Mouse (Mus musculus) hindbrain, embryonic 14.5 days (tissue): ENCODE results near the gene Cib2. TPM values are rescaled to one million over a fixed set of nuclear protein-coding genes. Genes with fewer than 3 reads are reported as not detected.

Source experiments
- ATAC-seq: fragments of 200-750 bp; cut with Nextera tagmentation; 2 replicates; pipeline ENCODE4 v1.8.0; 2017; ENCODE audit warnings: moderate number of reproducible peaks, mild to moderate bottlenecking, moderate TSS enrichment, moderate library complexity; ENCODE audit not compliant: low FRiP score
- DNase-seq: peaks from one replicate; pipeline ENCODE4 v3.0.0-alpha.2; 2015; ENCODE audit warnings: low spot score
- H3K27ac ChIP-seq: fragments of 300-500 bp; sonication (generic); 2 replicates; pipeline ENCODE4 v1.5.1; 2014; ENCODE audit warnings: mild to moderate bottlenecking, moderate library complexity
- H3K27me3 ChIP-seq: fragments of 300-500 bp; sonication (generic); 2 replicates; pipeline ENCODE4 v1.6.1; 2014; ENCODE audit warnings: mild to moderate bottlenecking, low read length, mixed read lengths; ENCODE audit not compliant: control insufficient read depth, insufficient read depth
- H3K36me3 ChIP-seq: fragments of 300-500 bp; sonication (generic); replicated peaks from 2 replicates; pipeline ENCODE4 v1.6.1; 2014; ENCODE audit not compliant: control insufficient read depth, insufficient read depth
- H3K4me1 ChIP-seq: fragments of 300-500 bp; sonication (generic); replicated peaks from 2 replicates; pipeline ENCODE4 v1.6.1; 2014; ENCODE audit warnings: antibody characterized with exemption, low read length, mixed read lengths; ENCODE audit not compliant: control insufficient read depth, insufficient read depth
- H3K4me2 ChIP-seq: fragments of 300-500 bp; sonication (generic); replicated peaks from 2 replicates; pipeline ENCODE4 v1.6.1; 2014; ENCODE audit warnings: mild to moderate bottlenecking, moderate library complexity
- H3K4me3 ChIP-seq: fragments of 300-500 bp; sonication (generic); replicated peaks from 2 replicates; pipeline ENCODE4 v1.5.1; 2014; ENCODE audit warnings: mild to moderate bottlenecking, low read length
- H3K9ac ChIP-seq: fragments of 300-500 bp; sonication (generic); 2 replicates; pipeline ENCODE4 v1.6.1; 2014
- H3K9me3 ChIP-seq: fragments of 300-500 bp; sonication (generic); 2 replicates; pipeline ENCODE4 v1.6.1; 2016; ENCODE audit warnings: low read length; ENCODE audit not compliant: control insufficient read depth
- WGBS: fragments of 180-500 bp; shearing (Covaris S2); extraction: QIAGEN DNeasy Blood & Tissue Kit; methylation state at CpG from one replicate; pipeline ENCODE4 v1.1.7; 2014; 5-methylcytosine and 5-hydroxymethylcytosine counted together
- polyA plus RNA-seq: library from polyadenylated mRNA; unstranded; fragments of >200 nt; fragmentation: Nextera tagmentation; extraction: Ambion mirVana; gene quantifications from 2 replicates; pipeline ENCODE4 v1.2.1, GENCODE M21; 2014

The Cib2 gene
- polyA plus RNA-seq, 1 experiment from 2014 or later: 67.3 TPM

DNA sequence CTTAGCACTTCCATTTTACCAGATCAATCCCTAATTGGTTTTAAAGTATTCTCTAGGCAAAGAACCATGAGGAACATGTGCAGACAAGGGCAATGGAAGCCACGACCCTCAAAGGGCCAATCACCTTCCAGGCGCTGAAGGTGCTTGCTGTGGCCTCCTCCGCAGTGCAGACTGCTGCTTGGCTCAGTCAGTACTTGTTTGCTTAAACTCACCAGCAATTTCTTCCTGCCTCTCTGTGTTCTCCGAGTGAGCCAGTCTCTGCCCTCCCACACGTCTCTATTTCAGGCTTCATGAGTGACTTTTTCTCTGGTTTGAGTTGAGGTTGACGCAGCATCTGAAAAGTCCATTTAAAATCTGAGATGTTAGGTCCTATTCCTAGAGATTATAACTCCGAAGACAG is 41.1 kb downstream of the Cib2 start:
- Histone ChIP-seq H3K9ac (no peak overlapping the region), H3K4me3 (no peak overlapping the region), H3K4me2 (no peak overlapping the region), H3K9me3 (no peaks in the 10 kb centered on the region), H3K27ac (no peak overlapping the region), H3K4me1 (no peaks in the 10 kb centered on the region), H3K36me3 (no peaks in the 10 kb centered on the region), H3K27me3 (no peaks in the 10 kb centered on the region)
- DNase-seq (no peak), ATAC-seq (no peak)
- WGBS: 71% methylated on average over 7 of the region's 7 CpGs

DNA sequence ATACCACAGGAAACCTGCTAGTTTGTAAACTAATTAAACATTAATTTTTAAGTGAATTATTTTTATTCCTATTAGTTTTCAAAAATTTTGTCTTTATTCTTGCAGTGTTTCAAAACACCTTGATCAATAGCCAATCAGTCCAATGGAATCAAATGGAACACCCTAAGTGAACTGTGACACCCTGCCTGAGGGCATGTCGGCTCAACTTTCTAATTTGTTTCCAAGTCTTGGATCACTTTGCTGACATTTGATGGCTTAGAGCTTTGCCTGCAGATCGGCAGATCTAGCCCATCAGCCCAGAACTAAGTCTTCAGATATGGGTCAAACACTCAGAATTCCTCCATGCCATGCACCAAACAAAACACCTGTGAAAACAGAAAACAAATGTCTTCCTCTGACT is 44.0 kb downstream of the Cib2 start:
- Histone ChIP-seq H3K36me3 (no peaks in the 10 kb centered on the region), H3K4me1 (no peaks in the 10 kb centered on the region), H3K27me3 (no peaks in the 10 kb centered on the region), H3K9me3 (no peaks in the 10 kb centered on the region), H3K4me2 (no peak overlapping the region), H3K4me3 (no peak overlapping the region), H3K9ac (no peak overlapping the region), H3K27ac (no peak overlapping the region)
- 84% methylated on average over 2 of the region's 2 CpGs for WGBS
- no peak for DNase-seq
- ATAC-seq: no peak

- H3K4me1 ChIP-seq: peaks cover 23% of the 10 kb centered on the region
- peak overlapping the region; percentile 98; the same call in 1 of the 2 replicates for H3K9ac ChIP-seq
- WGBS: 12% methylated on average over 12 of the region's 12 CpGs
- no peaks in the 10 kb centered on the region for H3K27me3 ChIP-seq
- no peak overlapping the region for H3K27ac ChIP-seq
- no peaks in the 10 kb centered on the region for H3K9me3 ChIP-seq
- peak overlapping the region; percentile 97; the same call in 1 of the 2 replicates for H3K4me3 ChIP-seq
- H3K36me3 ChIP-seq: no peaks in the 10 kb centered on the region
- DNase-seq (no peak), ATAC-seq (no peak)
- H3K4me2 ChIP-seq: peak overlapping the region; percentile 70
Measured at GRCm38 (mm10) chr9:54502873-54503272, 57.1 kb downstream of the Cib2 start.

- peak overlapping the region; percentile 91; the same call in 1 of the 2 replicates for H3K27ac ChIP-seq
- peak overlapping the region; percentile 97 for H3K4me3 ChIP-seq
- peak overlapping the region; percentile 70 for H3K4me2 ChIP-seq
- no peak for DNase-seq
- WGBS: 5% methylated on average over 13 of the region's 13 CpGs
- ATAC-seq: no peak
- H3K4me1 ChIP-seq: peaks cover 23% of the 10 kb centered on the region
- no peaks in the 10 kb centered on the region for H3K27me3 ChIP-seq
- H3K9me3 ChIP-seq: no peaks in the 10 kb centered on the region
- no peaks in the 10 kb centered on the region for H3K36me3 ChIP-seq
- peak overlapping the region; percentile 98 for H3K9ac ChIP-seq
Measured at GRCm38 (mm10) chr9:54502111-54502495, 57.9 kb downstream of the Cib2 start.

DNA sequence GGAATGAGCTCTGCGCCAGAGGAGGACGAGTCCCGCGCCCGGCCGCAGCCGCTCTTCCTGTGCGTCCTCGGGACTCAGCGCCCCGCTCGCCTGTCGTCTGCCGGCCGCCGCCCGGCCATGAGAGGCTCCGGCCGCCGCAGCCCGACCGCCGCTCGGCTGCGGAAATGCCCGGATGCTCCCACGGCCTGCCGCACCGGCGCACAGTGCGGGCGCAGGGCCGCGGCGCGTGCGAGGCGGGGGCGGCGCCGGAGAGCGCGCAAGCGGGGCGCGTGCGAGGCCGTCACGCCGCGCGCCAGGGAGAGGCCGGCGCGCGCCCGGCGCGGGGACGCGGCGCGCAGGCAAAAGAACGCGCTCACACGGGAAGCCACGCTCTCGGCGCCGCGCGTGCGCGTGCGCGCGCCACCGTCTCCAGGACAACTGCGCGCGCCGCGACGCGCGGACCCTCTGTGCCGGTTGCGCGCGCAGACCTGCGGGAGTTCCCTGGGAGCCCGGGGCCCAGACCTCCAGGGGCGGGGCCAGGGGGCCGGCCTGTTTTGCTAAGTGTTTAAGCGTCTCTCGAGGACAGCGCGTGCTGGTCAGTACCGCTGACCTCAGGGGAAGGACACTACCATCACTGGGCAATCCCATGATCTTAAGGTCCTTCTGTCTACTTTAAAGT is 58.4 kb downstream of the Cib2 start, which contains the start of gene Dmxl2:
Gene Dmxl2, minus strand, starts transcription at position 174 of the 658 bp plus-strand sequence.
- ATAC-seq (peak; percentile 94), DNase-seq (peak; percentile 93)
- Histone ChIP-seq H3K4me3 (peak within 1 kb of the TSS; percentile 97), H3K4me2 (peak within 1 kb of the TSS; percentile 70), H3K9me3 (no peaks in the 10 kb centered on the region), H3K27me3 (no peaks in the 10 kb centered on the region), H3K4me1 (peaks cover 23% of the 10 kb centered on the region), H3K27ac (peak within 1 kb of the TSS; percentile 91), H3K9ac (peak within 1 kb of the TSS; percentile 98), H3K36me3 (no peaks in the 10 kb centered on the region)
- under 1% methylated on average over 70 of the region's 99 CpGs for WGBS

DNA sequence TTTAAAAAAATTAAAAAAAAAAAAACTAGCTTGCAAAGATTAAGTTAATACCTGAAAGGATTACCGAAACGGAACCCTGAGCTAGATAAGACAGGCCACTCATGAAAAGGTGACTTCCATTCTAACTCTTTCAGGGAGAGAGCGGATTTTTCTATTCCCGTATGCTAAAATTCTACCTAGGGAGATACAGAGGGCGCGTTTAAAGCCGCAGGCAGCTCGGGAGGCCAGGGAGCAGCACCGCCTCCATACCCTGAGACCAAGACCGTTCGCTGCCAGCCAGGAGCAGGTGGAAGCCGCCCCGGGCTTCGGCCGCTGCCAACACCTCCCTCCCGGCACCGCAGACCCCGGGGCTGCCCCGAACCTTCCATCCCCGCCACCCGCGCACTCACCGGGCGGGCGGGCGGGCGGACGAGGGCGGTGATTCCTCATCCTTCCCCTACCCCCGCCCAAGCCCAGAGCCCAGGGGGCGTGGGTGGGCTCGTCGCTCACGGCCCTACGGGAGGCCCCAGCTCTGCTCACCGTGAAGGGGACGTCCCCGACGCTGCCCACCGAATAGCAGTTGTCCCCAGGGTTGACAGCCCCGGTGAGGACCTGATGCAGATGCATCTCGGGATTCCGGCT is 59.1 kb downstream of the Cib2 start:
- ATAC-seq (peak; percentile 81), DNase-seq (peak; percentile 35)
- H3K4me3 ChIP-seq: peak overlapping the region; percentile 97
- peak overlapping the region; percentile 70 for H3K4me2 ChIP-seq
- H3K9me3 ChIP-seq: no peaks in the 10 kb centered on the region
- H3K27me3 ChIP-seq: no peaks in the 10 kb centered on the region
- peak overlapping the region; percentile 98 for H3K9ac ChIP-seq
- whole genome bisulfite sequencing: under 1% methylated on average over 36 of the region's 43 CpGs
- peak overlapping the region; percentile 91 for H3K27ac ChIP-seq
- H3K36me3 ChIP-seq: no peaks in the 10 kb centered on the region
- peaks cover 23% of the 10 kb centered on the region for H3K4me1 ChIP-seq

GRCm38 (mm10) chr9:54499791-54500190 is 60.2 kb downstream of the Cib2 start:
- Histone ChIP-seq H3K9ac (peak overlapping the region; percentile 98), H3K9me3 (no peaks in the 10 kb centered on the region), H3K36me3 (no peaks in the 10 kb centered on the region), H3K27me3 (no peaks in the 10 kb centered on the region), H3K27ac (no peak overlapping the region), H3K4me2 (peak overlapping the region; percentile 70), H3K4me1 (peaks cover 23% of the 10 kb centered on the region), H3K4me3 (peak overlapping the region; percentile 97)
- ATAC-seq (no peak), DNase-seq (no peak)
- 72% methylated on average over 3 of the region's 3 CpGs for WGBS

DNA sequence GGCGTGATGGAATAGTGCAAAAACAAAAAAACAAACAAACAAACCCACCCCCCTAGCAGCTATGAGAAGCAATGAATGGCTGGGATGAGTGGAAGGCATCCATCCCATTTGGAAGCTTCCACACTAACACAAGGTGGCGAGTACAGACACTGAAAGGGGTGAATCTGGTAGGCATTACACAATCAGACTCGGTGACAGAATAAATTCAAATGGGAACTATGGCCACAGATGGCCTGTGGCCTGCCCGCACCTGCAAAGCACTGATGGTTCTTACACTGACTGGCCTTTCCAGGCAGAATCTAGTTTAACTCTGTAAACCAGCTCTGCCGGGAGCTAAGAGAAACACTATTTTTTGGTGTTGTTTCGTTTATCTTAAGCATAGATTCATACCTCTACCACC is 60.7 kb downstream of the Cib2 start:
- Histone ChIP-seq H3K9me3 (no peaks in the 10 kb centered on the region), H3K27ac (no peak overlapping the region), H3K4me1 (peaks cover 23% of the 10 kb centered on the region), H3K4me2 (peak overlapping the region; percentile 70), H3K4me3 (peak overlapping the region; percentile 97; the same call in 1 of the 2 replicates), H3K9ac (peak overlapping the region; percentile 39), H3K36me3 (no peaks in the 10 kb centered on the region), H3K27me3 (no peaks in the 10 kb centered on the region)
- ATAC-seq (no peak), DNase-seq (no peak)
- whole genome bisulfite sequencing: 87% methylated on average over 6 of the region's 6 CpGs
